Mouse (Mus musculus) heart, embryonic 16.5 days (tissue): ENCODE data around the gene Slco3a1. TPM values are rescaled to one million over a fixed set of nuclear protein-coding genes. Genes with fewer than 3 reads are reported as not detected.

Experiments
- ATAC-seq: fragments of 200-750 bp; cut with Nextera tagmentation; replicated peaks from 2 replicates; pipeline ENCODE4 v1.8.0; 2017; ENCODE audit warnings: moderate number of reproducible peaks; ENCODE audit not compliant: insufficient read depth, low FRiP score; ENCODE audit errors: extremely low read depth
- H3K27ac ChIP-seq: fragments of 300-500 bp; sonication (generic); 2 replicates; pipeline ENCODE4 v1.5.1; 2014; ENCODE audit warnings: mild to moderate bottlenecking, low read length, control low read depth, moderate library complexity
- H3K27me3 ChIP-seq: fragments of 300-500 bp; sonication (generic); 2 replicates; pipeline ENCODE4 v1.6.1; 2014; ENCODE audit warnings: low read length, mixed read lengths; ENCODE audit not compliant: control insufficient read depth, insufficient read depth
- H3K36me3 ChIP-seq: fragments of 300-500 bp; sonication (generic); 2 replicates; pipeline ENCODE4 v1.6.1; 2014; ENCODE audit not compliant: control insufficient read depth, insufficient read depth
- H3K4me1 ChIP-seq: fragments of 300-500 bp; sonication (generic); 2 replicates; pipeline ENCODE4 v1.6.1; 2014; ENCODE audit warnings: low read length, mixed read lengths; ENCODE audit not compliant: control insufficient read depth, insufficient read depth
- H3K4me2 ChIP-seq: fragments of 300-500 bp; sonication (generic); 2 replicates; pipeline ENCODE4 v1.6.1; 2014; ENCODE audit warnings: low read depth, mild to moderate bottlenecking, control low read depth, low read length
- H3K4me3 ChIP-seq: fragments of 300-500 bp; sonication (generic); 2 replicates; pipeline ENCODE4 v1.5.1; 2014; ENCODE audit warnings: mild to moderate bottlenecking, control low read depth, low read length
- H3K9ac ChIP-seq: fragments of 300-500 bp; sonication (generic); 2 replicates; pipeline ENCODE4 v1.6.1; 2014; ENCODE audit warnings: low read length, control low read depth
- H3K9me3 ChIP-seq: fragments of 300-500 bp; sonication (generic); replicated peaks from 2 replicates; pipeline ENCODE4 v1.6.1; 2016; ENCODE audit warnings: low read length; ENCODE audit not compliant: control insufficient read depth
- WGBS: fragments of 180-500 bp; shearing (Covaris S2); extraction: QIAGEN DNeasy Blood & Tissue Kit; methylation state at CpG from one replicate; pipeline ENCODE4 v1.1.7; 2014; 5-methylcytosine and 5-hydroxymethylcytosine counted together
- polyA plus RNA-seq: library from polyadenylated mRNA; unstranded; fragments of >200 nt; fragmentation: Nextera tagmentation; extraction: Ambion mirVana; gene quantifications from 2 replicates; pipeline ENCODE4 v1.2.1, GENCODE M21; 2015

Slco3a1 gene
- 15.3 and 15.8 TPM in 2 replicates for polyA plus RNA-seq

- peaks cover 15% of the 10 kb centered on the region for H3K4me1 ChIP-seq
- 2% methylated on average over 59 of the region's 66 CpGs for WGBS
- no peaks in the 10 kb centered on the region for H3K9me3 ChIP-seq
- peaks cover 17% of the 10 kb centered on the region for H3K27me3 ChIP-seq
- peak within 1 kb of the TSS; percentile 82 for H3K9ac ChIP-seq
- peak within 1 kb of the TSS; percentile 75 for H3K4me3 ChIP-seq
- ATAC-seq, result peak; percentile 74
- peak within 1 kb of the TSS; percentile 60 for H3K27ac ChIP-seq
- H3K4me2 ChIP-seq, result peak within 1 kb of the TSS; percentile 99
- no peaks in the 10 kb centered on the region for H3K36me3 ChIP-seq
Measured at GRCm38 (mm10) chr7:74554608-74555311, at the start of gene Slco3a1. Gene Slco3a1 (minus strand): TSS chr7:74554780.

- Histone ChIP-seq H3K36me3 (no peaks in the 10 kb centered on the region), H3K27ac (no peak overlapping the region), H3K9ac (no peak overlapping the region), H3K4me2 (no peak overlapping the region), H3K4me1 (no peaks in the 10 kb centered on the region), H3K4me3 (no peak overlapping the region), H3K27me3 (no peaks in the 10 kb centered on the region), H3K9me3 (no peaks in the 10 kb centered on the region)
- ATAC-seq, result no peak
- 89% methylated on average over 5 of the region's 5 CpGs for WGBS
Measured at GRCm38 (mm10) chr7:74600996-74601395, 46.4 kb upstream of the Slco3a1 start.

GRCm38 (mm10) chr7:74579411-74579810 lies 24.8 kb upstream of the Slco3a1 start:
- H3K4me3 ChIP-seq, result no peak overlapping the region
- H3K9ac ChIP-seq, result no peak overlapping the region
- no peaks in the 10 kb centered on the region for H3K4me1 ChIP-seq
- H3K36me3 ChIP-seq, result no peaks in the 10 kb centered on the region
- H3K27ac ChIP-seq, result no peak overlapping the region
- H3K4me2 ChIP-seq, result no peak overlapping the region
- H3K27me3 ChIP-seq, result no peaks in the 10 kb centered on the region
- ATAC-seq, result no peak
- 78% methylated on average over 1 of the region's 1 CpGs for WGBS
- no peaks in the 10 kb centered on the region for H3K9me3 ChIP-seq

GRCm38 (mm10) chr7:74575678-74576077 lies 21.1 kb upstream of the Slco3a1 start:
- Histone ChIP-seq H3K4me1 (no peaks in the 10 kb centered on the region), H3K9ac (no peak overlapping the region), H3K27me3 (no peaks in the 10 kb centered on the region), H3K4me3 (no peak overlapping the region), H3K9me3 (no peaks in the 10 kb centered on the region), H3K4me2 (no peak overlapping the region), H3K36me3 (no peaks in the 10 kb centered on the region), H3K27ac (no peak overlapping the region)
- WGBS, result 69% methylated on average over 3 of the region's 3 CpGs
- no peak for ATAC-seq

GRCm38 (mm10) chr7:74555416-74555815 lies 836 bp upstream of the Slco3a1 start:
- 11% methylated on average over 6 of the region's 6 CpGs for WGBS
- H3K27ac ChIP-seq, result no peak overlapping the region
- H3K36me3 ChIP-seq, result no peaks in the 10 kb centered on the region
- peak overlapping the region; percentile 75 for H3K4me3 ChIP-seq
- peaks cover 13% of the 10 kb centered on the region for H3K4me1 ChIP-seq
- peak overlapping the region; percentile 99 for H3K4me2 ChIP-seq
- peaks cover 17% of the 10 kb centered on the region for H3K27me3 ChIP-seq
- no peak for ATAC-seq
- H3K9ac ChIP-seq, result no peak overlapping the region; the same call in 1 of the 2 replicates
- no peaks in the 10 kb centered on the region for H3K9me3 ChIP-seq

GRCm38 (mm10) chr7:74554041-74554561 lies 479 bp downstream of the Slco3a1 start:
- Histone ChIP-seq H3K27ac (no peak overlapping the region), H3K27me3 (peaks cover 17% of the 10 kb centered on the region), H3K4me2 (peak overlapping the region; percentile 99), H3K4me1 (peaks cover 15% of the 10 kb centered on the region), H3K36me3 (no peaks in the 10 kb centered on the region), H3K9me3 (no peaks in the 10 kb centered on the region), H3K9ac (peak overlapping the region; percentile 82), H3K4me3 (peak overlapping the region; percentile 75)
- WGBS, result under 1% methylated on average over 45 of the region's 46 CpGs
- peak; percentile 62 for ATAC-seq

GRCm38 (mm10) chr7:74553111-74553650 lies 1.4 kb downstream of the Slco3a1 start:
- ATAC-seq, result no peak
- Histone ChIP-seq H3K4me1 (peaks cover 15% of the 10 kb centered on the region), H3K27ac (no peak overlapping the region), H3K4me2 (peak overlapping the region; percentile 99), H3K36me3 (no peaks in the 10 kb centered on the region), H3K4me3 (peak overlapping the region; percentile 75), H3K9ac (peak overlapping the region; percentile 82; the same call in 1 of the 2 replicates), H3K9me3 (no peaks in the 10 kb centered on the region), H3K27me3 (peaks cover 17% of the 10 kb centered on the region)
- WGBS, result 53% methylated on average over 8 of the region's 8 CpGs

GRCm38 (mm10) chr7:74552546-74552945 lies 2.0 kb downstream of the Slco3a1 start:
- WGBS, result 43% methylated on average over 4 of the region's 4 CpGs
- H3K36me3 ChIP-seq, result no peaks in the 10 kb centered on the region
- no peak overlapping the region for H3K9ac ChIP-seq
- H3K4me3 ChIP-seq, result no peak overlapping the region
- H3K27ac ChIP-seq, result no peak overlapping the region
- no peaks in the 10 kb centered on the region for H3K9me3 ChIP-seq
- peak overlapping the region; percentile 10; the same call in 1 of the 2 replicates for H3K4me2 ChIP-seq
- H3K27me3 ChIP-seq, result peaks cover 17% of the 10 kb centered on the region
- ATAC-seq, result no peak
- peaks cover 15% of the 10 kb centered on the region for H3K4me1 ChIP-seq

- 32% methylated on average over 2 of the region's 2 CpGs for WGBS
- Histone ChIP-seq H3K27me3 (peaks cover 17% of the 10 kb centered on the region), H3K36me3 (no peaks in the 10 kb centered on the region), H3K4me3 (no peak overlapping the region), H3K9ac (no peak overlapping the region), H3K4me2 (peak overlapping the region; percentile 10; the same call in 1 of the 2 replicates), H3K27ac (no peak overlapping the region), H3K9me3 (no peaks in the 10 kb centered on the region), H3K4me1 (peaks cover 15% of the 10 kb centered on the region)
- no peak for ATAC-seq
Measured at GRCm38 (mm10) chr7:74552000-74552358, 2.6 kb downstream of the Slco3a1 start.
